Mouse (Mus musculus) thymus, postnatal 14 days (tissue): ENCODE results near the gene Cpxm2.

Experiments
- DNase-seq: peaks from one replicate; pipeline ENCODE4 v3.0.0; 2021

Cpxm2 gene

GRCm38 (mm10) chr7:132124948-132125347, 29.6 kb downstream of the Cpxm2 start:
- DNase-seq, result no peak

DNA sequence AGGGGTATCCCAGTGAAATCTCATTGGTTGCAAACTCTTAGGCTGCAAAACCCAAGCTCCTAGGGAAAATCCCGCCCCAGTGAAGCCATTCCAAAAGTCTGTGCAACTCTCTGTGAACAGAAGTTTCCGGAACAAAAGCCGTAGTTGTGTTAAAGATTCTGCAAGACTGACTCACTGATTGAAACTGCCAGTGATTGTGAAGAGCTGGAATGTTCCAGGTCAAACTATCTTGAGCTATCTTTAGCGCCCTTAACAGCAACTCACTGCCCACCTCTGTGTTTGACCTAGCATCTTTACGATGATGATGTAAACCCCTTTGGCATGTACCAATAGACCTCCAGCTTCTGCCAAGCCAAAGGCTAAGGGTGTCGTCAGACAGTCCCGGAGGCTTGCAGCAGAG, 31.3 kb downstream of the Cpxm2 start:
- no peak for DNase-seq

DNA sequence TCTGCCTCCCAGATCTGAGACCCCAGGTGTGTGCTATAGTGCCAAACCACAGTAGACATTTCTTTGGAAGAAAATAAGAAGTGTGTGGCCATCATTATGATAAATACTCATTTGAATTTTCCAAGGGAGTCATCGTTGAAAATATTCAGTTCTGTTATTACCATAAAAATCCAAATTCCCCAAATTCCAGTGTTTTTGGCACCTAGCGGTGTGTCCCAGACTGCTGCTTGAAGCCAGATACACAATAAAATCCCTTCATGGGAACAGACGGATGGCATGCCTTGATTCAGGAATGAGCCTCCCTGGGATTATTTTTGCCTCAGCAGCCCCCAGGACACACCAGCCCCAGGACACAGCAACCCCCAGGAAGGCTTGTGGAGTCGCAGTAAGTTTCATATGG, 34.7 kb downstream of the Cpxm2 start:
- DNase-seq, result no peak

DNA sequence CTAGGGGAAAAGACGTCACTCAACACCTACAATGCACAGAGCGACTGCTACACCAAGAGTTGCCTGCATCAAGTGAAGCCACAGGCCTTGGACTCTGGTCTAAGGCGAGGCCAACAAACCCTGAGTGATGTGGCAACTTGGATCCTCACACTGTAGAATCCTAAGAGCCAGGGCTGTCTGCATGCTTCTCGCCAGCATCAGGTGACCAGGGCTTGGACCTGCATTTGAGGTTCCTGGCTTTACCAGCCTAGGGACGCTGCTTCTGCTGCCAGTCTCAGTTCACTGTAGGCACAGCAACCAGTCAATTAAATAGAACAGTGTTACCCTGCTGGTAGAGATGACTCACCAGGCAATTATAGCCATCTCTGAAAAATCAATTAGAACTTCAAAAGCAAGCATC, 42.8 kb downstream of the Cpxm2 start:
- DNase-seq, result no peak

- no peak for DNase-seq
Measured at GRCm38 (mm10) chr7:132110308-132110707, 44.2 kb downstream of the Cpxm2 start.

- DNase-seq, result no peak
Measured at GRCm38 (mm10) chr7:132106891-132107290, 47.6 kb downstream of the Cpxm2 start.

DNA sequence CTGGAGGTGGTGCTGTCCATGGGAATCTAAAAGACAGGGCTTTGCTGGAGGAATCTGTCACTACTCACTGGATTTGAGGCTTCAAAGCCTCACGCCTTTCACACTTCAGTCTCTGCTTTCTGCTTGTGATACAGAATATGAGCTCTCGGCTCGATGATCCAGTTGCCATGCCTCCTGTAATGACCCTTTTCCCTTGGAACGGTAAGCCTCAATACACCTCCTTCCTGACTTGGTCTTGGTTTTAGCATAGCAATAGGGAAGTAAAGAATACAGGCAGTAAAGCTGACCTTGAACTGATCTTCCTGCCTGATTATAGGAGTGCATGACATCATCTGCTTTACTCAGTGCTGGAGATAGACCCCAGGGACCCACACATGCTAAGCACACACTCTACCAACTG, 49.2 kb downstream of the Cpxm2 start:
- DNase-seq, result no peak

GRCm38 (mm10) chr7:132098441-132098840, 56.1 kb downstream of the Cpxm2 start:
- no peak for DNase-seq

DNA sequence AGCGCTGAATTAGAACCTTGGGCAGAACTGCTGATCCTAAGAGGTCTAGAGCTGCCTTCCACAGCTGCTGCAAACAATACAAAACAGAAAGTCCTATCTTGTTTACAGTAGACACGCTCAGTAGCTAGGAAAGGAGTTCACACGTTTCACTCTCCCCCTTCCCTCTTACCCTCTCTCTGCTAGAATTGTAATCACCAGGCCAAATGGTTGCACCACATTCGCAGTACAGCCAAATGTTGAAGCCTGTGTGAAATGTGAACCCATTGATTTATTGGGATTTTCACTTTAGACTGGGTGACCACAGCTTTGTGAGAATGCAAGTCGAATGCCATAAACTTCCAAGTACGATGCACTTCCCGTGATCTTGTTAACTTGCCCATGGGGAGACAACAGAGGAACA, 59.9 kb downstream of the Cpxm2 start:
- no peak for DNase-seq

GRCm38 (mm10) chr7:132091551-132091950, 63.0 kb downstream of the Cpxm2 start:
- no peak for DNase-seq

- no peak for DNase-seq
Measured at GRCm38 (mm10) chr7:132088606-132089005, 65.9 kb downstream of the Cpxm2 start.

- no peak for DNase-seq
Measured at GRCm38 (mm10) chr7:132088181-132088580, 66.4 kb downstream of the Cpxm2 start.

DNA sequence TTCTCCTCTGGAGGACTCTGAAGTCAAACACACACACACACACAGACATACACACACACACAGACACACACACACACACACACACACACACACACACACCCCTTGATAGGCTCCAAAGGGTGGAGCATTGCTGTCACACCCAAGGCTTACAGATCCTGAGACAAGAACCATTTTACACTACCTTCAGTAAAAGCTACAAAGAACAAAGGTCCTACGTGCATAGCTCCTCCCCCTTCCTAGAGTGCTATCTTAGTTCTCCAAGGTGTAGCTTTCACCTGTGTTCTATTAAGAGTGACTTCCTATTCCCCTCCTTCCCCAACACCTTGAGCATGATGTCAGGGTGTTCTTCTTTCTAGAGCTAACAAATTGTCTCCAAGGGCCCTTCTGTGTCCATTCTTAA, 78.7 kb downstream of the Cpxm2 start:
- no peak for DNase-seq

DNA sequence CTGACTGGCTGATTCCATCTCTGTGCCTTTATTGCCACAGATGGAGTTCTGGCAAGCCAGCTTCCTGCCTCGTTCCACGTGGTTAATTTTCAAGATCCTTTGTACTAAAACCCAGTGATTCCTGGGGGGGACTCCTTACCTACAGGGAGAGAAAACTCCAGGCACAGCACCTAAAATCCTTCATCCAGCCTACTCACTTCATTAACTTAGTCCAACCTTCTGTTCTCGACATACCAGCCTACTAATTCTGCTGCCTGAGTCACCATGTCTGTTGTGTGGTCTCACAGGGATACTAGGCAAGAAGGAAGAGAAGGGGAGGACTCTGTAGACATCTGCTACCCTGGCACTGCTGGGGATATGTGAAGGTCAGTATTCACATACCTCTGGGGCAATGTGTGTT, 80.0 kb downstream of the Cpxm2 start:
- no peak for DNase-seq

DNA sequence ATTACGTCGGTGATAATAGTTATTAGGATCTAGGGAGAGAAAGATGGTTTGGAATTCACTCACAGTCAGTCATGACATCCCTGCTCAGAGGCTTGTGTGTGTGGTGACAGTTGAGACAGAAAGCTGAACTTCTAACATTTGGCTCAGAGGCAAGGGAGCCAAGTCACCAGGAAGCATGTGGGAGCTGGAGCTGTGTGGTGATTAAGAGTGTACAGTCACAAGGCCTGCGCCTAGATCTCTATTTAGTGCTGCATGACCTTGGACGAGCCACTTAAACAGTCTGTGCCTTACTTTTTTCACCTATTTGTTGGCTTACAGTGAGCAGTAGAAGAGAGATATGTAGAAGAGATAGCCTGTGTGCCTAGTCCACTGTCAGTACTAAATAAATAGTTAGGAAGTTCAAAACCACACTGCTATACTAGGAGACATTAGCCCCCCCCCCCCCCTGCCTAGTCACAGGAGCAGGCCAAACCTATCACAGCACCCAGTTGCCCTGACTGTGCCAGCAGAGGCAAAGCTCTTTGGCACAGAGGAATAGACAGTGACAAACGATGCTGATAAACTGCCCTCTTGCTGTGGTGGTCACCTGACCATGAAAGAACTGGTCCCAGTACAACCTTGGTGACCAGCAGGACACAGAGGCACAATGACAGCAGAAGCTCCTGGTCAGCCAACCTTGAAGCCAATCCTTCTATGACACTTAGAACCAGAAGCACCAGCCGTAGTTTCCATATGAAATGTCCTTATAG, 83.5 kb downstream of the Cpxm2 start:
- DNase-seq, result no peak

DNA sequence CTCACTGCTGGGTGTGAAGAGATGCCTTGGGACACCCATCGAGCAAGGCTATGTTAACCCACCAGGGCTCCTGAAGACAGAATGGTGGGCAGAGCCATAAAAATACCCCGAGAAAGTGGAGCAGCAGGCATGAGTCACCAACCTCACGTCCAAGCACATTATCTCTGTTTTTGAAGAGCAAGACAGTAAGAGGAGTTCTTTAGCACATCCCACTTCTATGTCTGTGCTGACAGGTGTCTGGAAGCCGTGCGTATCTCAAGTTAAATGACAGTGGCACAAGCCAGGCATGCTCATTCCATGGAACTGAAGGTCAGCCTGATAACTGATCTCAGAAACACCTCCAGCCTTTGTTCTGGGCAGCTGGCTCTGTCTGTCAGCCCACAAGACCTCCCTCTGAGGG, 86.6 kb downstream of the Cpxm2 start:
- no peak for DNase-seq

DNA sequence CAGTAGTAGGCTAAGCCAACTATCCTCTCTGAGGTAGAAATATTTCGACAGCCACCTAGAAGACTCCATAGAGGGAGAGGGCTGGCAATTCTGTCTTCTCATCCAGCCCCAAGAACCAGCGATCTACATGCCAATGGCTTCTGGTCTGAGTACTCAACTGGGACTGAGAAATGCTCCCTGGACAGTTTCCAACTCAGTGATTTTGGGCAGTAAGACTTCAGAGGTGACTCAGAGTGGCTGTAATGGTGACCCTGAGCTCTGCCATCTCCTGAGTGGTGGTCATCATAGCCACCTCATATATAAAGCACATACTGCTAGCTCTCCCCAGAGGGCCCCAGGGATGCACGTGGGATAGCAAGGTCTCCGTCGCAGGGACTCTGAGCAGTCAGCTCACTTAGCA, 87.0 kb downstream of the Cpxm2 start:
- DNase-seq, result no peak

- no peak for DNase-seq
Measured at GRCm38 (mm10) chr7:132060116-132060515, 94.4 kb downstream of the Cpxm2 start.

DNA sequence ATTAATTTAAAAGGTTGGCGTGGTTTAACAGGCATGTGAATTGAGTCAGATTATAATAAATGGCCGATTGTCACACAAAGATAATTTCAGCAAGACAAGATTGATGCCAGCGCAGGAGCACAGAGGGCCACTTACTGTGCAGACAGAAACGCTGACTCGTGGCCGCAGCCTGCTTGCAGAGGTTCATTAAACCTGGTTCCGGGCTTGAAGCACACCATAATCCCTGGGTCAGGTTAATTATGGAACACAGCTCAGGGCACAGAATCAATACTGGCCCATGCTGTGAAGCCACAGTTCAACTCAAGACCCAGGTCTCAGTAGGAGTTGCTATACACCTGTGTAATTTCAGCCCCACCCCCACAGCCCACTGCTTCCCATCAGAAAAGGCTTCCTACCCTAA, 98.0 kb downstream of the Cpxm2 start:
- no peak for DNase-seq

DNA sequence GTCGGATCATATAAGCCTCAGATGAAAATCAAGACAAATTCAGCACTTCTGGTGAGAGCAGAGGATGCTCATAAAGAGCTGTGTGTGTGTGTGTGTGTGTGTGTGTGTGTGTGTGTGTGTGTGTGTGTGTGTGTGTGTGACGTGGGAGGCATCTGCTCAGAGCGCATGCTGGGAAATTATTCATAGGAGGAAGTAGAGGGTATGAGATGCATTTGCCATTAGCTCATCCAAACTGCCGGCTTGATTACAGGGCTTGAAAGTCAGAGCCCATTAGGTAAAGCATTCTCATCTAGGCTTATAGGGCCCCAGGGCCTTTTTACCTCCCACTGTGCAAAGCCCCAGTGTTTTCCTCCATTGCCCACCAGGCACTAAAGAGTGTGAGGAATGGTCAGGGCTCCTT, 107.9 kb downstream of the Cpxm2 start:
- no peak for DNase-seq

- DNase-seq, result no peak
Measured at GRCm38 (mm10) chr7:132031940-132032531, 122.5 kb downstream of the Cpxm2 start.

DNA sequence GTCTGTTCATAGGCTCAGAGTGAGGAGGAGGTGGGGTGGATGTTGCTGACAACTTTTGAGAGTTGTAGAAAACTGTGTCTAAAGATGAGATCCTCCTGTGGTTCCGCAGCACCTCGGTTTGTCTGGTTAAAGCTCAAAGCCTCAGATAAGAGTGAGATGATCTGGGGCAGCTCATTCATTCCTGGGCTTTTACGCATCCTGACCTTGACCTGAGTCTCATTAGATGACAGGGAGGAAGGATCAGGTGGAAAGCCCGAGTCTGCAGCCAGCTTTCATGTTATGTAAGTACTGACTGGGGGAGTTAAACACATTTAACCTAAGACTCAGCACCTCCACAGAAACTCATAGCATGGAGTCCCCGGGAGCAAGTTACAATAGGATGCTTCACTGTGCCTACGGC, 127.9 kb downstream of the Cpxm2 start:
- DNase-seq, result no peak

GRCm38 (mm10) chr7:132025591-132025990, 128.9 kb downstream of the Cpxm2 start:
- no peak for DNase-seq

GRCm38 (mm10) chr7:132015933-132016332, 138.6 kb downstream of the Cpxm2 start:
- DNase-seq, result no peak

DNA sequence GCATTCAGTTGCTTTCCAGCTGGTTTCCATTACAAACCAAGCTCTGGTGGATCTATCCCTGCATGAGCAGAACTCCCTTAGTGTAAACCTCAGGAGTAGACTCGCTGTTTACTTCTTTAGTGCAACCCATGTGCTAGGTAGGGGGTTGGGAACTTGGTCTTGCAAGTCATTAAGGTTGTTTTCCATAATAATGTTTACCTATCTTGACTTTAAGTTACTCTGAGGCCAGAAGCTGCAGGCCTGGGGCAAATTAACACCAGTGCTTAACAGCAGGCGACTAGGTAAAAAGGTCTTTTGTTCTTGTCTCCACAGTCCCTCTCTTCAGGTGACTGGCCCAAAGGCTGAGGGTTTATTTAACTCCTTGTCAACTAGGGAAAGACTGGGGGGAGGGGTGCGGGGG, 139.3 kb downstream of the Cpxm2 start:
- DNase-seq, result no peak
